Mouse (Mus musculus): ENCODE measurements around the gene Suco. TPM values are rescaled to one million over a fixed set of nuclear protein-coding genes. Genes with fewer than 3 reads are reported as not detected.
A peak's percentile ranks its signal among the peaks of the same experiment; 100 is the strongest.

Gene Suco
- polyA plus RNA-seq (2012; rRNA removed) (5.0 and 6.9 TPM in 2 replicates), polyA plus RNA-seq (2014; fragmentation: Nextera tagmentation; extraction: Ambion mirVana) (11.1 and 11.2 TPM in 2 replicates)

DNA sequence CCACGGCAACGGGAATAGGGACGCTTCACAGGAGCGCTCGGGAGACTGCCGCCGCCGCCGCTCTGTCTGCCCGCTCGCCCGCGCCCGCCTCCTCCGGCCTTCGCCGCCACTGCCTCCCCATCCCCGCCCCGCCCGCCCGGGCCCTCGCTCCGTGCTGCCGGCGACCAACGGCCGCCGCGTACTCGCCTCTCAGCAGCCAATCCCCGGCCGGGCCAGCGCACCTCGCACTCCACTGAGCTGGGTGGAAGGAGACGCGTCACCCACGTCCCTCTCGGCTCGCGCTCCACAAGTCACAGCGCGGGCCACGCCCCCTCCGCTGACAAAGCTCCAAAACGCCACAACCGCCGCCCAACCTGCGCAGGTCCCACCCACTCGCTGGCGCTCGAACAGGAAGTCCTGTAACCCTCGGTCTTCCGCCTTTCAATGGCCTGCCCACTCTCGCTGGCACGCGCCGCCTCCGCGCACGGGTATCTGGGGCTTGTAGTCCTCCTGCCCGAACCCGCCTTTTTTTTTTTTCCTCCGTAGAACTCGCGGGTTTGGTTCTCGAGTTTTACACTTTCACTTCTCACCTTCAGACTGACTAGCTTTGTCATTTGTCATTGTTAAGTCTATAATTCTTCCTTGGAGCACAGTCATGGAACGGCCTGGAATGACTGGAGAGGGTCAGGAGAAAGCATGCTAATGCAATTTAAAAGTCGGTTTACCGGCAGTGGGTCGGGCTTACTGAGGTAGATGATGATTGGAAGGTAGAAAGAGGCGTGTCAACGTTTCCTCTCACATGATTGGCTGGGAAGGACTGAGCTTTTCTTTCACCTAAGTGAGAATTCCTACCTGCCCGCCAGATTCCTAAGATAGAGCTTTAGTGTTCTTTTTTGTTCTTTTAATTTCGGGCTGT lies at the start of gene Suco:
TSS of gene Suco (minus strand) at position 130 of the 895 bp plus-strand sequence.
- ATAC-seq (ENCODE audit: insufficient read depth) (peak; percentile 95), DNase-seq (ENCODE audit: low read depth in 3 of 3, low spot score in 3 of 3) (peak; percentile 99 to 100 (median 100))
- H3K36me3 ChIP-seq (replicated peaks; ENCODE audit: control insufficient read depth, insufficient read depth, low read depth) = no peaks in the 10 kb centered on the region
- no peak for TF ChIP-seq CTCF (IDR thresholded peaks at IDR 0.05; ENCODE audit: low read depth)
- peak; percentile 41; the same call in 1 of the 2 replicates for TF ChIP-seq EP300 (IDR thresholded peaks at IDR 0.05; ENCODE audit: low read depth)
- H3K27ac ChIP-seq = peak within 1 kb of the TSS; percentile 86
- under 1% methylated on average over 68 of the region's 74 CpGs for WGBS (ENCODE audit: insufficient replicate concordance)
- peak within 1 kb of the TSS; percentile 69 to 85 for H3K4me3 ChIP-seq (ENCODE audit: insufficient read depth in 1 of 2, low read depth in 2 of 2, low read length in 2 of 2)
- H3K4me1 ChIP-seq (replicated peaks; ENCODE audit: control insufficient read depth in 2 of 2, insufficient read depth in 2 of 2, low read length in 1 of 2) = peaks cover 10 to 13% of the 10 kb centered on the region in 2 experiments
- H3K27me3 ChIP-seq (ENCODE audit: control insufficient read depth, insufficient read depth, low read length) = no peaks in the 10 kb centered on the region
- H3K9ac ChIP-seq (replicated peaks) = peak within 1 kb of the TSS; percentile 86
- no peaks in the 10 kb centered on the region for H3K9me3 ChIP-seq (ENCODE audit: control insufficient read depth, low read length)
- peak within 1 kb of the TSS; percentile 90 for H3K4me2 ChIP-seq (ENCODE audit: low read depth)

DNA sequence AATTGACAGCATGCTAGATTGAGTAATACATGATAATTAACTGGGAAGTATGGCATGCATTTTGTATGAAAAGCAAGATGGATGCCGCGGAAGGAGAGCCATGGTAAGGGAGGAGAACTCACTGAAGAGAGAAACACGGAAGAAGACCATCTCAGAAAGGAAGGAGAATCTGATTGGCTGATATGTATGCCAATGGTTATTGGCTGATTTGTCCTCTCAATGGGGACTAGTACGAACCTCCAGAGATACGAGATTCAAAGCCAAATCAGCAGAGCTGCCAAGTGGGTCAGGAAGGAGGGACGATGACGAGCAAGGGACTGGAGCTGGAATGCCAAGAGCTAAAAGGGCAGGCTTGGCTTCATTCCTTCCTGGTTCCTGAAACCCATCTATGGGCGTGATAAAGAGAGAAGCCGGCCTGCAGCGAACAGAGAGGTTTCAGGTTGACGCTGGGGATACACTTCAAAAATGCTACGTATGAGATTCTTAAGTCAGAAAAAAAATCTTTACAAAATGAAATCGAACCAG lies 48.9 kb upstream of the Suco start:
- DNase-seq (ENCODE audit: low read depth in 3 of 3, low spot score in 3 of 3) (no peak), ATAC-seq (ENCODE audit: insufficient read depth) (no peak)
- H3K4me1 ChIP-seq (replicated peaks; ENCODE audit: control insufficient read depth in 2 of 2, insufficient read depth in 2 of 2, low read length in 1 of 2) = peaks cover 0 to 4% of the 10 kb centered on the region in 2 experiments; a peak in 1 of 4 replicates
- H3K9me3 ChIP-seq (ENCODE audit: control insufficient read depth, low read length) = no peaks in the 10 kb centered on the region
- no peaks in the 10 kb centered on the region for H3K27me3 ChIP-seq (ENCODE audit: control insufficient read depth, insufficient read depth, low read length)
- no peak overlapping the region for H3K4me3 ChIP-seq (ENCODE audit: insufficient read depth in 1 of 2, low read depth in 2 of 2, low read length in 2 of 2)
- no peak overlapping the region for H3K27ac ChIP-seq
- no peak overlapping the region for H3K4me2 ChIP-seq (ENCODE audit: low read depth)
- no peak for TF ChIP-seq CTCF (IDR thresholded peaks at IDR 0.05; ENCODE audit: low read depth)
- TF ChIP-seq EP300 (IDR thresholded peaks at IDR 0.05; ENCODE audit: low read depth) = no peak
- 78% methylated on average over 13 of the region's 13 CpGs for WGBS (ENCODE audit: insufficient replicate concordance)
- no peak overlapping the region for H3K9ac ChIP-seq (replicated peaks)
- H3K36me3 ChIP-seq (replicated peaks; ENCODE audit: control insufficient read depth, insufficient read depth, low read depth) = no peaks in the 10 kb centered on the region

- WGBS (ENCODE audit: insufficient replicate concordance) = 72% methylated on average over 3 of the region's 3 CpGs
- Histone ChIP-seq H3K36me3 (replicated peaks; ENCODE audit: control insufficient read depth, insufficient read depth, low read depth) (no peaks in the 10 kb centered on the region), H3K4me3 (ENCODE audit: insufficient read depth in 1 of 2, low read depth in 2 of 2, low read length in 2 of 2) (no peak overlapping the region), H3K27me3 (ENCODE audit: control insufficient read depth, insufficient read depth, low read length) (no peaks in the 10 kb centered on the region), H3K27ac (no peak overlapping the region), H3K4me2 (ENCODE audit: low read depth) (no peak overlapping the region), H3K9me3 (ENCODE audit: control insufficient read depth, low read length) (no peaks in the 10 kb centered on the region), H3K9ac (replicated peaks) (no peak overlapping the region), H3K4me1 (replicated peaks; ENCODE audit: control insufficient read depth in 2 of 2, insufficient read depth in 2 of 2, low read length in 1 of 2) (peaks cover 0 to 4% of the 10 kb centered on the region in 2 experiments; a peak in 1 of 4 replicates)
- DNase-seq (ENCODE audit: low read depth in 3 of 3, low spot score in 3 of 3) (no peak), ATAC-seq (ENCODE audit: insufficient read depth) (no peak)
- TF ChIP-seq EP300 (IDR thresholded peaks at IDR 0.05; ENCODE audit: low read depth) (no peak), CTCF (IDR thresholded peaks at IDR 0.05; ENCODE audit: low read depth) (no peak)
These were observed 47.8 kb upstream of the Suco start for GRCm38 (mm10) chr1:161924321-161924720.

DNA sequence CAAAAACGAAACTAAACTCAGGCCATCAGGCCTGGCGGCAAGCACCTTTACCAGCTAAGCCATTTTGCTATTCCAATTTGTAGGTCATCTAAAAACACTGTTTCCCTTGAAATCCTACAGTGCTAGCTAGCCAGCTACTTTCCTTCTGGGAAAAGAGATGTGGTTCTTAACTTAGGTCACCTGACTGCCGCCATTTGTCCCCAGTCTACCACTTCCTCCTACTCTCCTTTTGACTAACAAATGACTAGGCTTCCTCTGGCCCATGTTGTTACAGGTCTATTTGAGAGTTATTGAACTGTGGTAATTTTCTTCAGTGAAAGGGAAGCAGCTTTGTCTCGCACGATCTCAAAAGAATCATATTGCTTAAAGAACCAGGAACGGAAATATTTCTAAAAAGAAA lies 45.4 kb upstream of the Suco start:
- H3K9ac ChIP-seq (replicated peaks) = no peak overlapping the region
- H3K4me1 ChIP-seq (replicated peaks; ENCODE audit: control insufficient read depth in 2 of 2, insufficient read depth in 2 of 2, low read length in 1 of 2) = peaks cover 0 to 4% of the 10 kb centered on the region in 2 experiments; a peak in 1 of 4 replicates
- no peaks in the 10 kb centered on the region for H3K27me3 ChIP-seq (ENCODE audit: control insufficient read depth, insufficient read depth, low read length)
- H3K36me3 ChIP-seq (replicated peaks; ENCODE audit: control insufficient read depth, insufficient read depth, low read depth) = no peaks in the 10 kb centered on the region
- no peaks in the 10 kb centered on the region for H3K9me3 ChIP-seq (ENCODE audit: control insufficient read depth, low read length)
- TF ChIP-seq CTCF (IDR thresholded peaks at IDR 0.05; ENCODE audit: low read depth) (no peak), EP300 (IDR thresholded peaks at IDR 0.05; ENCODE audit: low read depth) (no peak)
- H3K4me3 ChIP-seq (ENCODE audit: insufficient read depth in 1 of 2, low read depth in 2 of 2, low read length in 2 of 2) = no peak overlapping the region
- ATAC-seq (ENCODE audit: insufficient read depth) (no peak), DNase-seq (ENCODE audit: low read depth in 3 of 3, low spot score in 3 of 3) (no peak)
- H3K27ac ChIP-seq = no peak overlapping the region
- no peak overlapping the region for H3K4me2 ChIP-seq (ENCODE audit: low read depth)
- 74% methylated on average over 6 of the region's 6 CpGs for WGBS (ENCODE audit: insufficient replicate concordance)
